Mouse (Mus musculus) embryo, embryonic 11.5 days (tissue): ENCODE data around the gene St3gal4.

Experiments used
- DNase-seq: peaks from one replicate; pipeline ENCODE4 v3.0.0-alpha.2; 2012; ENCODE audit warnings: low read depth, low spot score

Gene St3gal4

DNA sequence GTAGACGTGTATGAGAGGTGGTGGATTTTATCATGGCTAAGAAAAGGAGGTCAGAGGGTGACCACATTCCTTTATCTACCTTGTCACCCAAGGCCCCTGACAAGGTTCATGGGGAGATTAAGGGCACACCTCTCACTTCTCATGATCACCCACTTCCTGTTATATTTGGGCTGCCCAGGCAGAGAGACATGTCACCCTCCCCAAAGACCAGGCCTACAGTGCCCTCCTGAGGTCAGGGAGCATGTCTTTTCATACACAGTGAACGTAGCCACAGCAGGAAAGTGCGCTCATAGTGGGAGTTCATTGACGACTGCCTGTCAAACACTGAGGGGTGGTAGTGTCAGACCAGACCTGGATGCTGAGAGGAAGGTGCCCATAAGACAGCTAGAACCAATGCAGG lies 102.3 kb downstream of the St3gal4 start:
- DNase-seq = no peak

DNA sequence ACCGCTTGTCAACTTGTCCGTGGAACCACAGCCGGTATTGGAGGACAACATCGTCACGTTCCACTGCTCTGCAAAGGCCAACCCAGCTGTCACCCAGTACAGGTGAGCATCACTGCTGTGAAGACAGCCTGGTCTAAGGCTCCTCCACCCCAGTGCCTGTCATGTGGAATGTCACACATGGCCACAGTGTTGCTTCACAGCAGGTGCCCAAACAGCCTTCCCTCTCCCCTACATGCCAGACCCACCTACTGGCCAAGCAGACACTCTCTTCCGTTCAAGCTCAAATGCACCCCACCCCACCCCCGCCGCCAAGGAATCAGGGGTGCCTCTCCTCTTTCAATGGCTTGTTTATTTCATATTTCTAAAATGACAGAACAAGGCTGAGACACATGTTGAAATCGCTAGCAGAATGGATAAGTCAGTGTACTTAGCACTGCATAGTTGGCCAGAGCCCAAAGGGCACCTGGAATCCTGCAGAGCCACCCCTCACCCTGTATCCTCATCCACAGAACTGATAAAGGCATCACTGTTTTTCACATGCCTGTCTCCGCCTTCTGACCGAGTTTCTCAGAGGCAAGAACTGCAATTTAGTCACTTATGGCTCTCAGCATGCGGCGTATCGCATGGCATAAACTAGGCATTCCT lies 111.2 kb downstream of the St3gal4 start:
- DNase-seq = no peak

DNA sequence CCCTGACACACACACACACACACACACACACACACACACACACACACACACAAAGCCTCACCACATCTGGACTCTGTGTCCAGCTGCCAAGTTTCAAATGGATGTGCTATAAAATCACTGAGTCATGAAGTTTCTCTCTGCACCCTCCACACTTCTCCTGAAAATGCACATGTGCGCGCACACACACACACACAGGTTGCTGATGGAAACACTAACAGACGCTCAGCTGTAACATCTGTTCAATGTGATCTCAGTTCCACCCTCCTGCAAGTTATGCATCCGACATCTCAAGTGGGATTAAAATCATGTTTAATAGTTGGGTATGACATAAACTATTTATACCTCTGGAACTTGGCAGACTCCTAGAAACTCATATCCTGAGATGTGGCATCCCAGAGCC lies 115.0 kb downstream of the St3gal4 start:
- DNase-seq = no peak

GRCm38 (mm10) chr9:34997880-34998865 lies 120.9 kb downstream of the St3gal4 start:
- DNase-seq = no peak
